Mouse (Mus musculus) forebrain, embryonic 14.5 days (tissue): ENCODE measurements around the gene 4933414I15Rik. TPM values are rescaled to one million over a fixed set of nuclear protein-coding genes. Genes with fewer than 3 reads are reported as not detected.

Experiments
- ATAC-seq: fragments of 200-750 bp; cut with Nextera tagmentation; 2 replicates; pipeline ENCODE4 v1.8.0; 2017; ENCODE audit warnings: mild to moderate bottlenecking, moderate library complexity
- DNase-seq: peaks from one replicate; pipeline ENCODE4 v3.0.0-alpha.2; 2015; ENCODE audit warnings: low spot score
- H3K27ac ChIP-seq: fragments of 300-500 bp; sonication (generic); 2 replicates; pipeline ENCODE4 v1.5.1; 2014; ENCODE audit warnings: low read depth, mild to moderate bottlenecking, control low read depth, low read length, moderate library complexity
- H3K27me3 ChIP-seq: fragments of 300-500 bp; sonication (generic); replicated peaks from 2 replicates; pipeline ENCODE4 v1.6.1; 2014; ENCODE audit warnings: low read length, control low read depth, mixed read lengths; ENCODE audit not compliant: control insufficient read depth, insufficient read depth
- H3K36me3 ChIP-seq: fragments of 300-500 bp; sonication (generic); 2 replicates; pipeline ENCODE4 v1.6.1; 2014; ENCODE audit warnings: low read length, control low read depth; ENCODE audit not compliant: control insufficient read depth, insufficient read depth
- H3K4me1 ChIP-seq: fragments of 300-500 bp; sonication (generic); 2 replicates; pipeline ENCODE4 v1.6.1; 2014; ENCODE audit warnings: antibody characterized with exemption, low read length, control low read depth; ENCODE audit not compliant: control insufficient read depth, insufficient read depth
- H3K4me2 ChIP-seq: fragments of 300-500 bp; sonication (generic); 2 replicates; pipeline ENCODE4 v1.6.1; 2014; ENCODE audit warnings: mild to moderate bottlenecking, control low read depth, low read length
- H3K4me3 ChIP-seq: fragments of 300-500 bp; sonication (generic); 2 replicates; pipeline ENCODE4 v1.5.1; 2014; ENCODE audit warnings: low read depth, low read length, control low read depth
- H3K9ac ChIP-seq: fragments of 300-500 bp; sonication (generic); 2 replicates; pipeline ENCODE4 v1.6.1; 2014; ENCODE audit warnings: mild to moderate bottlenecking, low read length, control low read depth, moderate library complexity
- H3K9me3 ChIP-seq: fragments of 300-500 bp; sonication (generic); replicated peaks from 2 replicates; pipeline ENCODE4 v1.6.1; 2016; ENCODE audit warnings: low read length, control low read depth, mixed read lengths; ENCODE audit not compliant: control insufficient read depth
- WGBS: fragments of 180-500 bp; shearing (Covaris S2); extraction: QIAGEN DNeasy Blood & Tissue Kit; methylation state at CpG from one replicate; pipeline ENCODE4 v1.1.7; 2014; 5-methylcytosine and 5-hydroxymethylcytosine counted together
- polyA plus RNA-seq: library from polyadenylated mRNA; unstranded; fragments of >200 nt; fragmentation: Nextera tagmentation; extraction: Ambion mirVana; gene quantifications from 2 replicates; pipeline ENCODE4 v1.2.1, GENCODE M21; 2014

The 4933414I15Rik gene
- not detected in 2 replicates for polyA plus RNA-seq

- Histone ChIP-seq H3K4me3 (no peak within 1 kb of the TSS), H3K4me1 (no peaks in the 10 kb centered on the region), H3K36me3 (no peaks in the 10 kb centered on the region), H3K9ac (no peak within 1 kb of the TSS), H3K9me3 (no peaks in the 10 kb centered on the region), H3K27me3 (no peaks in the 10 kb centered on the region), H3K4me2 (no peak within 1 kb of the TSS), H3K27ac (no peak within 1 kb of the TSS)
- ATAC-seq (no peak), DNase-seq (no peak)
- 82% methylated on average over 14 of the region's 14 CpGs for WGBS
Measured at GRCm38 (mm10) chr11:50943506-50943905, at the start of gene 4933414I15Rik. Gene 4933414I15Rik (minus strand): TSS chr11:50943765.

- H3K4me1 ChIP-seq = no peaks in the 10 kb centered on the region
- WGBS = 67% methylated on average over 5 of the region's 5 CpGs
Measured at GRCm38 (mm10) chr11:50981667-50982066, 38.1 kb upstream of the 4933414I15Rik start, which contains the start of gene Olfr1377. Gene Olfr1377 (plus strand): TSS chr11:50981967.

GRCm38 (mm10) chr11:50977216-50977615 lies 33.7 kb upstream of the 4933414I15Rik start:
- H3K9me3 ChIP-seq = no peaks in the 10 kb centered on the region
- H3K9ac ChIP-seq = no peak overlapping the region
- no peak overlapping the region for H3K27ac ChIP-seq
- no peak overlapping the region for H3K4me3 ChIP-seq
- no peaks in the 10 kb centered on the region for H3K36me3 ChIP-seq
- no peaks in the 10 kb centered on the region for H3K27me3 ChIP-seq
- DNase-seq = no peak
- no peak overlapping the region for H3K4me2 ChIP-seq
- WGBS = 64% methylated on average over 4 of the region's 4 CpGs
- no peak for ATAC-seq
- H3K4me1 ChIP-seq = no peaks in the 10 kb centered on the region

More at GRCm38 (mm10) chr11:50981667-50982066, 38.1 kb upstream of the 4933414I15Rik start, which contains the start of gene Olfr1377:
- Histone ChIP-seq H3K4me3 (no peak within 1 kb of the TSS), H3K4me2 (no peak within 1 kb of the TSS), H3K9ac (no peak within 1 kb of the TSS), H3K36me3 (no peaks in the 10 kb centered on the region), H3K9me3 (no peaks in the 10 kb centered on the region), H3K27ac (no peak within 1 kb of the TSS), H3K27me3 (no peaks in the 10 kb centered on the region)
- DNase-seq = no peak
- ATAC-seq = no peak

GRCm38 (mm10) chr11:50966230-50966629 lies 22.7 kb upstream of the 4933414I15Rik start, which contains the start of gene Olfr1378:
Gene Olfr1378 (plus strand): TSS chr11:50966530.
- no peaks in the 10 kb centered on the region for H3K9me3 ChIP-seq
- H3K36me3 ChIP-seq = no peaks in the 10 kb centered on the region
- 87% methylated on average over 11 of the region's 11 CpGs for WGBS
- no peaks in the 10 kb centered on the region for H3K27me3 ChIP-seq
- ATAC-seq (no peak), DNase-seq (no peak)
- no peak within 1 kb of the TSS for H3K27ac ChIP-seq
- no peak within 1 kb of the TSS for H3K4me3 ChIP-seq
- no peaks in the 10 kb centered on the region for H3K4me1 ChIP-seq
- no peak within 1 kb of the TSS for H3K9ac ChIP-seq
- H3K4me2 ChIP-seq = no peak within 1 kb of the TSS

- H3K9ac ChIP-seq = no peak overlapping the region
- no peak overlapping the region for H3K4me2 ChIP-seq
- H3K4me3 ChIP-seq = no peak overlapping the region
- H3K27ac ChIP-seq = no peak overlapping the region
- H3K27me3 ChIP-seq = no peaks in the 10 kb centered on the region
- 82% methylated on average over 2 of the region's 2 CpGs for WGBS
- DNase-seq (no peak), ATAC-seq (no peak)
- H3K9me3 ChIP-seq = no peaks in the 10 kb centered on the region
- no peaks in the 10 kb centered on the region for H3K4me1 ChIP-seq
- H3K36me3 ChIP-seq = no peaks in the 10 kb centered on the region
Measured at GRCm38 (mm10) chr11:50964886-50965285, 21.3 kb upstream of the 4933414I15Rik start.

GRCm38 (mm10) chr11:50953665-50954064 lies 10.1 kb upstream of the 4933414I15Rik start, which contains the start of gene Prop1:
Gene Prop1 (minus strand): TSS chr11:50953765.
- 68% methylated on average over 6 of the region's 6 CpGs for WGBS
- H3K4me3 ChIP-seq = no peak within 1 kb of the TSS
- no peaks in the 10 kb centered on the region for H3K27me3 ChIP-seq
- no peaks in the 10 kb centered on the region for H3K9me3 ChIP-seq
- no peaks in the 10 kb centered on the region for H3K36me3 ChIP-seq
- H3K4me2 ChIP-seq = no peak within 1 kb of the TSS
- ATAC-seq (no peak), DNase-seq (no peak)
- H3K9ac ChIP-seq = no peak within 1 kb of the TSS
- H3K27ac ChIP-seq = no peak within 1 kb of the TSS
- no peaks in the 10 kb centered on the region for H3K4me1 ChIP-seq

- DNase-seq (no peak), ATAC-seq (no peak)
- H3K4me3 ChIP-seq = no peak overlapping the region
- no peaks in the 10 kb centered on the region for H3K36me3 ChIP-seq
- WGBS = 83% methylated on average over 14 of the region's 14 CpGs
- no peak overlapping the region for H3K9ac ChIP-seq
- no peaks in the 10 kb centered on the region for H3K4me1 ChIP-seq
- no peaks in the 10 kb centered on the region for H3K9me3 ChIP-seq
- no peak overlapping the region for H3K4me2 ChIP-seq
- H3K27ac ChIP-seq = no peak overlapping the region
- H3K27me3 ChIP-seq = no peaks in the 10 kb centered on the region
Measured at GRCm38 (mm10) chr11:50952290-50952689, 8.7 kb upstream of the 4933414I15Rik start.

- no peaks in the 10 kb centered on the region for H3K9me3 ChIP-seq
- H3K36me3 ChIP-seq = no peaks in the 10 kb centered on the region
- no peak overlapping the region for H3K27ac ChIP-seq
- DNase-seq = no peak
- no peaks in the 10 kb centered on the region for H3K27me3 ChIP-seq
- no peak overlapping the region for H3K4me2 ChIP-seq
- no peaks in the 10 kb centered on the region for H3K4me1 ChIP-seq
- no peak for ATAC-seq
- no peak overlapping the region for H3K4me3 ChIP-seq
- 76% methylated on average over 12 of the region's 12 CpGs for WGBS
- no peak overlapping the region for H3K9ac ChIP-seq
Measured at GRCm38 (mm10) chr11:50942386-50942785, 1.2 kb downstream of the 4933414I15Rik start.

GRCm38 (mm10) chr11:50939621-50940366 lies 3.8 kb downstream of the 4933414I15Rik start:
- no peak overlapping the region for H3K27ac ChIP-seq
- WGBS = 37% methylated on average over 14 of the region's 14 CpGs
- no peak overlapping the region for H3K4me3 ChIP-seq
- H3K4me1 ChIP-seq = no peaks in the 10 kb centered on the region
- H3K36me3 ChIP-seq = no peaks in the 10 kb centered on the region
- peak; percentile 83 for DNase-seq
- no peaks in the 10 kb centered on the region for H3K27me3 ChIP-seq
- H3K9me3 ChIP-seq = no peaks in the 10 kb centered on the region
- no peak overlapping the region for H3K4me2 ChIP-seq
- no peak overlapping the region for H3K9ac ChIP-seq
- peak; percentile 42 for ATAC-seq
